Mouse (Mus musculus): ENCODE results near the gene Lrrc4.

Gene Lrrc4

DNA sequence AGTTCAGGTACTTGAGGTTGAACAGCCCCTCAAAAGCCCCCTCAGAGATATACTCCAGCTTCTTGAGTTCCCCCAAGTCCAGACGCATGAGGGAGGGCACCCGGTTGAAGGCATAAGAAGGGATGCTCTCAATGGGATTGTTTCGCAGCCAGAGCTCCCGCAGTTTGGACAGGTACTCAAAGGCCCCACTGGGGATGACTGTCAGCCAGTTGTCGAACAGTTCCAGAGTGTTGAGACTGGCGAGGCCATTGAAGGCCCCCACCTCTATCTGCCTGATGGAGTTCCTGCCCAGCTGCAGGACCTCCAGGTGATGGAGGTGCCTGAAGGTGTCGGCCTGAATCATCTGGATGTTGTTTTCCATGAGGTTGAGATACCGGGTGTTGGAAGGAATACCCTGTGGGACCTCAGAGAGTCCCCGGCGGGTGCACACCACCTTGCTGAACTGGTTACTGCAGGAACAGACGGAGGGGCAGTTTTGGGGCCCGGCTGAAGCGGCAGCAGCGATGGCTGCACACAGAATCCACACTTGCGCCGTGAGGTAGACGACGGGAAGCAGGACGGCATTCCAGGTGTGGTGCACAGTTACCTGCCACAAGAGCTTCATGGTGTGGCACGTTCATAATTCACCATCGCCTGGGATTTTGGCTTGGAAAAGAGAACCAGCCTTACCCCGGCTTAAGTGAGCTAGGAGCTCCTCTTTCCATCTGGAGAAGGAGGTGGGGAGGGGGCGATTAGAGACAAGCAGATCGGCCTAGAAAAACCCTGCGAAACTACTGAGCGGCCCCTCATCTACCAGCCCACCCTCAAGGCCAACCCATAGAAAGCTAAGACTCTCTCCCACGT lies at the start of gene Lrrc4:
Gene Lrrc4, minus strand, starts transcription at position 737 of the 843 bp plus-strand sequence.
- DNase-seq, result peak; percentile 58

DNA sequence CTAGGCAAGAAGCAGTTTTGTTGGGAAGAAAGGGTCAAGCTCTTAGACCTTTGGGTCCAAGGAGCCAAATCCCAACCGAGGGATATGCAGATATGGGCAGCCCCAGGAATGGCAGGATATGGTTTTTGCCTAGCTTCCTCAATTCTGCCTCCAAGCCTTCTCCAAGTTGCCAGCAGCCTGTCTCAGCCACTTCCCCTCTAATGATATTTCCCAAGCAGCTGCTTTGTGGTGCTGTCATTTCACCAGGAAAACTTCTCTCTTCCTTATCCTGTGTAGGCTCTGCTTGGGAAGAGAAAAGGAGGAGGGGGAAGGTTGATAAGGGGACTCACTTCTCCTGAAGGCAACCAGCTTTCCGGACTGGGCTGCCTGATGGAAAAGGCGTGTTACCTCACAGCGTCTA lies 49.4 kb upstream of the Lrrc4 start:
- DNase-seq, result no peak

DNA sequence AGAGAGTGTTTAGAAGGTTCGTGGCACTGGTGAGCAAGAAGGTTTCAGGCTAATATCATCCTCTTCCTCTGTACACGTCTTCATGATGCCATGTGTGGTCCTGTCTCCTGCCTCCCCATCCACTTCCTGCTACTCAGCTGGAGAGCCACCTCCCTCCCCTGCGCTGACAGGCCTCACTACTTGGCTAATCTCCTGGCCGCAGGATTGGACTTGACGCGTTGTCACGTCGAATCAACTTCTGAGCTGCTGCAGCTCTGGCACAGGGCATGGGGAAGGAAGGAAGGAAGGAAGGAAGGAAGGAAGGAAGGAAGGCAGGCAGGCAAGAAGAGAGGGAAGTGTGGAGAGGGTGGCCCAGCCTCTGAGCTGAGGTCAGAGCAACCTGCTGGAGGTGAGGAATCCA lies 47.8 kb upstream of the Lrrc4 start:
- no peak for DNase-seq

DNA sequence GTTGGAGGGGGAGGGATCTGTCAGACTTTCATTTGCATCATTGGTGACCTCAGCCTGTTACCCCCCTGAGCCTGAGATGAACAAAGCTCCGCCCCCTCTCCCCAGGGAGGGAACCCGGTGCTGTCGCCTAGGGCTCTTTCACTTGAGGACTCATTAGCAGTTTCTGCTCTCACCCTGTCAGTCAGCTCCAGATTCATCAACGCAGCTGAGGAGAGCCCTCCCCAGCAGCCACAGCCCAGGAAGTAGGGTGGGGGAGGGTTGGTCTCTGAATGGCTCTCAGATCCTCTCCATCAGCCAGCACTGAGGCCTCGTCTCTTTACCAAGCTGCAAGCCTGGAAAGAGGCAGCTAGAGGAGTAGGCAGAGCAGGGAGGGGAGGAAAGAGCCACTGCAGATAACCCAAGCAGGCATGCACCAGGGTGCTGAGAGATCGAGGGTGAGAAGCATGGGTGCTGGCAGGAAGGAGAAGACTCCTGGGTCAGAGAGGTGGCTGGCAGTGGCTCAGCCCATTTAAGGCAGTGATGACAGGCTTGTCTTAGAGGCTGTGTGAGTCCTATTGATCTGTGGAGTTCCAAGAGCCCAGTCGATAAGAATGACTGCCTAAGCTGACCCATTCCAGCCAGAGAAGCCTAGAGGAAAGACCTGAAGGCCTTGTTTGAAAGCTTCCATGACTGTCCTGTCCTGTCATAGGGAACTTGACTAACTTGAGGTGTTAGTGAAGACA lies 46.6 kb upstream of the Lrrc4 start:
- no peak for DNase-seq

DNA sequence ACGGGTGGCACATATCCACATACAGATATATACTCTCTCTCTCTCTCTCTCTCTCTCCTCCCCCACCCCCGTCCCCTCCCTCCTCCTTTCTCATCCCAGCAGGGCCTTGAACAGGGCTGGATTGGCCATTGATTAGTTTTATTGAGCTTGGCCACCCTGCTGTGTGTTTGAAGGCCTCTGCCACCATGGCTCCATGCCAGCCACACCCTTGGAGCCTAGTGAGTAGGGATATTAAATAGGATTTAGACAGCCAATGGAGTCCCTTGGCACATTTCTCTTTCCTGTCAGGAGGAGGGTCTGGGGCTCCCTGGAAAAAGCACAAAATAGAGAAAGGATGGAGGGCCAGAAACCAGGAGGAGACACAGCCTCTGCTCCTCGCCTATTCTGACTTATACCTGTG lies 44.9 kb upstream of the Lrrc4 start:
- DNase-seq, result no peak

DNA sequence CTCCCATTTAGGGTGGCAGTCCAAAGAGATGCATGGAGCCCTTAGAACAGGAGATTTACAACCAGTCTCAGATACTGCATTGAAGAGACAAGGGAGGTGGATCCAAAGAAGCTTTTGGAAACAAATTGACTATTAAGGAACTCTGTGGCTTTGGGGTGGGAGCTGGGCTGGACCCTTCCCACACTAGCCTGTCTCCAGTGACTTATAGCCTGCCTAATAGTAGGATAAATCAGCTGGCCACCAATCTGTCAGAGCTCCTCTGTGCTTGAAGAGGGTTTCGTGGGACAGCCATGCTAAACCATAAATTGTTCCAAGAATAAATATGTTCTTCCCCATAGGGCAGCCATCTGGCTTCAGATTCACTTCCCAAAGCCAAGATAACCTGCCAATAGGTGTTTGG lies 43.8 kb upstream of the Lrrc4 start:
- no peak for DNase-seq

DNA sequence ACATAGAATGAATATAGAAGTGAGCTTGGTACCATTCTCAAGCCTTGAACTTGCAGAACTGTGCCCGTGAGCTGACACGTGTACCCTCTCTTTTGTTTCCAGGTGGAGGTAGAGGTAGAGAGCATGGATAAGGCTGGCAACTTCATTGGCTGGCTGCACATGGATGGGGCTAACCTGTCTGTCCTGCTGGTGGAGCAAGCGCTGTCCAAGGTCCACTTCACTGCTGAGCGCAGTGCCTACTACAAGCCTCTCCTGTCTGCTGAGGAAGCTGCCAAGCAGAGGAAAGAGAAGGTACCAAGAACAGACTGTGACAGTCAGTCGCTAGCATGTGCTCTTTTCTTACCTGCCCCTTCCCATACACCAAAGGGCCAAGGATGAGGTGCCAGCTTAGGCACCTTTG lies 43.2 kb upstream of the Lrrc4 start:
- DNase-seq, result no peak

DNA sequence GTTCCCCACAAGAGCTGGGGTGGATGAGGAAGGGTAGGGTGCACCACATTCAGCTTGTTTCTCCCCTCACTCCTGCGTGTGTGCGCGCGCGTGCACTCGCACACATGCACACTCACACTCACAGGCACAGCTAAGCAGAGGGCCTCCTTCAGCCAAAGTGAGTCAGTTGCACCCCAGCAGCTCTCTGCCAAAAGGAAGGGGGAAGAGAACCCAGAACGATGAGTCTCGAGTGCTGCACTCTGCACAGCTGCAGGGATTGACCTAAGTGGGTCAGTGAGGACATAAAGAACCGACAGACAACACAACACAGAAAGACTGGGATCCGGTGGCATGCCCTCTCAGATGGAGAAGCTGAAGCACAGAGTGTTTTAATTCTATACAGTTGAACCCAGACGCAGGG lies 42.5 kb upstream of the Lrrc4 start:
- no peak for DNase-seq

DNA sequence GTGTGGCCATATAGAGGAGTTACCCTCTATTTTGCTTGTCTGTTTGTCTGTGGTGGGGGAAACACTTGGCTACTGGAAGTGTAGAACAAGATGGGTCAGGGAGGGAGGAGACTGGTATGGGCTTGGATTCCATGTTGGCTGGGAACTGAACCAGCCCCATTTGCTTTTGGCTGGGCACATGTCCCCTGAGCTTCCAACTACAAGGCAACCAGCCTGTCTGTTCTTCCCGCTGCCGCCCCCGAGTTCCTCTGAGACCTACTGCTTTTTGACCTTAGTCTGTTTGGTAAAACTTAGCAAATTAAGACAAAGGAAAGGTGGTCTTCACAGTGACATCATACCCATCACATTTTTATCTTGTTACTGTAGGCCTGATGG lies 40.9 kb upstream of the Lrrc4 start:
- no peak for DNase-seq

DNA sequence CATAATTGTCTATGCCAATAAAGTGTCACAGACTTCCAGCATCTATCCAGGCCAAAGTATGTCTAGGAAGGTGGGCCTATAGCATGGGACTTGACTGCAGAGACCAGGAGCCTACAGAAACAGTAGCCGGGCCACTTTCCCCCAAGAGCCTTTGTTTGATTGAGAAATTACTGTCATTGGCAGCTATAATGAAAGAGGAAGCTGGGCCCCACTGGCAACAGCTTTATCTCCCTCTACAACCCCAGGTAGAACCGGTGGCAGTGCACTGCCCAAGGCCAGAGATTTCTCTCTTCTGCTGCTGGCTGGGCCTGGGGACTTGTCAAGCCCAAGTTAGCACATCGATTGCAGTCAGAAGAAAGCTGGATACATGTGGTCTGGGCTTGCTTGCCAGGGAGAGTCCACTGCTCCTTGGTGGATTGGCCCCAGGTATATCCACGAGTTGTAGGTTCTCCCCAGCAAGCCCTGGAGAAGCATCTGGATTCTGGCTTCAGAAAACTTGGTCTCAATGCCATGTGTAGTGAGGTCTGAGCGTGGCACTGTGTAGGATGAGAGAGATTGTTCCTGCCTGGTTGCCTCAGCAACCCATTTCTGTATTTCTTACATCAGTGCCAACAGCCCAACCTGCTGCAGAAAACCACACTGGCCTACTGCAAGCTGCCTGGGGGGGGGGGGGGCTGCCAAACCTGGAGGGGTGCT lies 40.3 kb upstream of the Lrrc4 start:
- DNase-seq, result no peak

DNA sequence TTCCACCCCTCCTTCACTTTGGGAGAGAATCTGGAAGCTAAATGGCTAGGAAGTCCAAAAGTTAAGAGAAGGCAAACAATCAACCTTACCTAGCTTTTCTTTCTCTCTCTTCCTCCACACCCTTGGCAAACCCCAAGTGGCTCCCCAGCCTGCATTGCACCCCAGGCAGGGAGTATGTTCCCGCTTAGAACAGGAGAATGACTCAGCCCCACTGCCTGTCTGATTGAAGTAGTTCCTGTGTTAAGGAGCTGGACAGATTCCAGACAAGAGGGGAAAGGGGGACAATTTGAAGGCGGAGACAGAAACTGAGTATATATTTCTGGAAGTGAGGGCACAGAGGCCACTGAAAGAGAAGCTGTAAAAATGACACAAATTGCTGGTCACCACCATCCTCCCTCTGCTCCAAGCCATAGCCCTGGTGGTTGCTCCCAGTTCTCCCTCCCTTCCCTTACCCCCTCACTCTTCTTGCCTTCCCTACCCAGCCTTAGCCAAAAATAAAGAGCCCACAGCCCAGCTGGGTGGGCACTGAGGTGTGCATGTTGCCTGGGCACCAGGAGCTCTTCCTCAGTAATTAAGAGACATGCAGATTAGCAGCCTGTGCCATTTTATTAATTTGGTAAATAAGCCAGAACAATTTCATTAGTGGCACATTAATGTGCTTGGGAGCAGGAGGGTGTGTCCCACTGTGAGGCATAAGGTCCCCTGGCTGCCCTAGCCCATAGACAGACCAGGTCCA lies 36.1 kb upstream of the Lrrc4 start:
- DNase-seq, result no peak

DNA sequence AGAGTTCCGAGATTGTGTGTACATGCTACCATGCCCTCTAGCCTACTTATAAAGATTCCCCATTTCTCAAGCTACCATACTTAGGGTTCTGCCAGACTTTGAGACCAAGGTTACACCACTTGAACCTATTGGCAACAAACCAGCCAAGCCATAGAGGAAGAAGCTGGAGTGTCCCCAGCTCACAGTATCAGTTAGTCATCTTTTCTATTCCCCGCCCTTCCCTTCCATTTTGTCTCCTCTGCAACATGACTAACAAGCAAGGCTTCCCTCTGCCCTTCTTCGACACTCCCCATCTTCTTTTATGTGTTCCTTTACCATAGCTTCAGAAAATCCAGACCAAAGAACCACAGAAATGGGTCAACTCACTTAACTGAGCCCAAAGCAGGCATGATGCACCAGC lies 34.7 kb upstream of the Lrrc4 start:
- no peak for DNase-seq

DNA sequence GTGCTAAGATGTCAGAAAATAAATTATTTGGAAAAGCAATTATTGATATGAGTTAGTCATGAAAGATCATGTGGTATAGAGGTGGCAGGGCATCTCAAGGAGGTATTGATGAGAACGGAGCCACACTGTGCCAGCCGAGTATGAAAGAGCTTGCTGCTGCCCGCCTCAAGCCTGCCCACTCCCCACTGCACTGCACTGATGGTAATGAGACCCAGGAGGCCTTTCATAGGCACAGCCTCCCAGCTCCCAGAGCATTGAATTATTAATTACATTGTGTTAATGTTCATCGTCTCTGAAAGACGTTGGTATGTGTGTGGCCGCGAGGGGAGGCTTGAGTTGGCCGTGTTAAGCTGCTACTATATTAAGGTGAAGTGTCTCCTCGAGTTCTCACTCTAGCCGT lies 33.6 kb upstream of the Lrrc4 start:
- no peak for DNase-seq

DNA sequence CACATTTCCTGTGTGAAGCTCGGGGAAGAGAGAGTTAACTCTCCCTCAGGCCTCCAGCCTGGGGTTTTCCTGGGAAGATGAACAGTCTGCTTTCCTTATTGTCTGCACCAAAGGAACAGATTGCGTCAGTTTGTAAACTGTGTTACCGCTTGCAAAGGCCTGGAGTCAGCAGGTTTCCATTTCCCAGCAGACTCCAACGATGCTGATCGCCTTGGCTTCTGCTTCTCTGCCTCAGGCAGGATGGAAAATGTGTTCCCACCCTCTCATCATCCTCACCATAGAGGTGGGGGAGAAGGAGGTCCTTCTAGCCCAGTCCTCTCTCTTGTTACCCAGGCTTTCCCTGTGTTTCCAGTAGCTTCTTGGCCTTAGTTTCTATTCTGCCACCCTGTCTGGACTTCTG lies 33.1 kb upstream of the Lrrc4 start:
- DNase-seq, result peak; percentile 41

DNA sequence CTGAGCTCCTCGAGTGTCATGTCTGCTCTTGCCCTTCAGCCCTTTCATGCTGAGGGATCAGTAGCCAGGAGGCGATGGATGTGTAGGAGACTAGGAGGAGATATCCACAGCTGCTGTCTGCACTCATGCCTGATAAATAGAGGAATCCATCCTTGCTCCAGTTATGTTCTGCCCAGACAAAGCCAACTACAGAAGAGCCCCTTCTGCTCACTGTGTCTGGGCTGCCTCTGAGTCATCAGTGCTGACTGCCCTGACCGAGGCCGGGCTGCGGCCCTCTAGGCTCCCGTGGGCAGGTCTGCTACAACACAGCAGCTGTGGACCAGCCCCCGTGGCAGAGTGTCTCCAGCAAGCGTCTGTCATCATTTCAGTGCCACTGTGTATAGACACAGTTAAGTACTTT lies 30.8 kb upstream of the Lrrc4 start:
- no peak for DNase-seq

DNA sequence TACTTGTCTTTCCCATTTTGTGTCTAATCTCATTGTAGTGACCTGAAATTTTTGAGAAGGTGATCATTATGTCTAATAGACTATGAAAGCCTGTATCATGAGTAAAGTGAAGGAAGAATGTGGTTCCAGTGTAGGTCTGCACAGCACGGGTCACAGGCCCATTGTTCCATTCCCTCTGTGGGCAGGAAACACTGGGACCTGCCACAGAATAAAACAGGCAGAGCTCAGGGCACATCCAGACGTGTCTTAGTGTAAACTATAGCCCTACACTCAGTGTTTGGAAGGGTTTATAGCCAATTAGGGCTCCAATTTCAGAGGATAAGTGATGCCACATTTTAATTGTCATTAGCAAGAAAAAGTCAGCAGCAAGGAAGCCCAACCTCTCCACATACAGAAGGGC lies 29.4 kb upstream of the Lrrc4 start:
- no peak for DNase-seq

DNA sequence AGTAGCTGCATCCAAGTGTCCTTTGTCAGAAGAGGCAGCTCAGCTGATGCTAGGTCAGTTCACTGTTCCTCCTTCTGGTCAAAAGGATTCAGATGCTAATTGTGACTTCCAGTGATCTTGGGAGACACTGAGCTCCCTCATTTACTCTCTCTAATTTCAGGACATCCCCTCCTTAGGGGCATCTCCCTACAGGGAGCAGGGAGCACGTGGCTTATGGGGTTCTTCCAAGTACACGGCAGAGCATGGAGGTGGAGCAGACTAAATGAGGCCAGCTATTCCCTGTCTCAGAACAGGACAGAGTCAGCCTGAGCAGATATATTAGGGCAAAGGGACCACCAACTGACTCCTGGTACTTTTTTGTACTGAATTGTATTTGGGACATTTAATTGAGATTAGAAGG lies 28.9 kb upstream of the Lrrc4 start:
- no peak for DNase-seq

DNA sequence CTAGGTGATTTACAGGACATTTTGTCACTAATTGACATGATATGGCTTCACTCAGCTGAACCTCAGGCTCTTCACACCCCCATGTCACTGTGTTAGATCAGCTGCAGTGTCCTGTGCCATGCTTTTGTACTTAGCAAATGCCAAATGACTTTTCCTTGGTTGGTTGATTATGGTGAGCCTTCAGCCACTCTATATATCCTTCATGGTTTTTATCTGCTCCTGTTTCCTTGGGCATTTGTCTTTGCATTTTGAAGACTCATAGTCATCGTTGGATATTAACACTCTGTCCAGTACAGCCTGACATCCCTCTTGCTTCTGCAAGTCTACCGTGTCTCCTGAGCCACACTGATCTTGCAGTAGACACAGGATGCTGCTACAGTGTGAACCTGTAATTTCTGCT lies 27.5 kb upstream of the Lrrc4 start:
- DNase-seq, result no peak

DNA sequence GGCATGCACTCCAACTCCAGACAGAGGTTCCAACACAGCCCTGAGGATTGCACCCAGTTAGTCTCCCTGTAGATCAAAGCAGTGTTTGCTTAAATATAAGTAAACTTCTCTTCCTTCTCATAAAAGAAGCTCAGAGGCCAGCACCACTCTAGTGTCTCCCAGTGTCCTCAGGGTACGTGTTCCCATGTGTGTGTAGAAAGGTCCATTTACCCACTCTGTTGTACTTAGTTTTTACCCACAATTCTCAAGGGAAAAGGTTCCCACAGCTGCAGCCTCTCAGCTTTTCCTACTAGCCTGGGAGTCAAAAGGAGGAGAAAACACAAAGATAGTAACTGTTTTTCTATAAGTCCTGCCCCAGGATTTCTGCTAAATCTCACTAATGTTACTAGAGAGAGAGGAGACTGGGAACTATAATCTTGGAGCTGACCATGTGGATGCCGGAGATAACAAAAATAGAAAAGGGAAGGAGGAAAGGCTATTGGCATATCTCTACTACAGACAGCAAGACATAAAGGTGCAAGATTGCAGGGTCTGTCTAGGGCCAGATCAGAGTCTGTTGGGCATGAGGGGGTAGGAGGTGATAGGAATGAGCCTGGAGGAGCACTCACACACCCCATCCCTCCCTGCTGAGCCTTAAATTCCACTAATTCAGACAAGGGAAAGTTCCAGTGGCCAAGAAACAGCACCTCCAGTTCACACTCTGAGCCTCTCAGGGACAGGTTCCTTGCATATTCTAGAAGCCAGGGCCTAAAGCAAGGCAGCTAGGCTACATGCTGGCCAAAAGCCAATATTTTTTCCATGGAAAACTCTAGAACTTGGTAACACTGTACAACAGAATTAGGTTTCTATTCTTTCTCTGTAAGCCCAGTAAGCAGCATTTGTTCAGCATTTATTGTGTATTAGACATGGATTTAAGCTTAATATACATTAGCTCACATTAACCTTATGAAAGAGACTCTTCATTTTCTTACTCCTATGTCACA lies 25.9 kb upstream of the Lrrc4 start:
- no peak for DNase-seq

DNA sequence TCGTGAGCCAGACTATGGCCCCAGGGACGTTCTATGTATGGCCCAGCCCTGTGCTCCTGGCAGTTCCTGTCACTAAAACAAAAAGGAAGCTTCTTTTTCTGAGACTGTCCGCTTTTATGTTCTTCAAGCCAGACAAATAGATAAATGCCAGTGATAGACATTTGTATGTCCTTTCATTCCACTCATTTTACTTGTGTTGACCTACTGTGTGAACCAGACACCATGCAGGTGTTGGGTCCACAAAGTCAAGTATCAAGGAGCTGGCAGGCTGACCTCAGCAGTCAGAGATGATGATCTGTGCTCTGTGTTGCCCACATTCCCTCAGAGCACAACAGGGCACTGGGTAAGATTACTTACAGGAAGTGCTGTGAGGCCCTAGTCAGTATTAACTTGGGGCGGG lies 25.2 kb upstream of the Lrrc4 start:
- no peak for DNase-seq

DNA sequence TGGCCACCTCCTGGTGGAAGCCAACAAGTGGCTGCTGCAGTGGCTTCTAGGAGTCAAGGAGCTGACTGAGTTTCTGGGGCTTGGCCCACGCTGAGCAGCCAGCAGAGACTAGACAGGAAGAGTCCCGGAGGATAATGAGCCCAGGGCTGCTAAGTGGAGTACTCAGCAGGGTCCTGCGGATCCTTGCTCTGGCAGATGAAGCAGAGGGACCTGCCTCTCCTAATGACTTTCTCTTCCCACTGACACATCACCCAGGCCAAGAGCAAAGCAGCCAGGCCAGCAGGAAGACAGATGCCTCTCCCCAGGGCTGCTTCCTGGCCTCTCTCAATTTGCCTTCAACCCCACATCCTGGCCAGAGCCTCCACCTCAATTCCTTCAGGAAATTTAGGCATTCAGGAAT lies 23.9 kb upstream of the Lrrc4 start:
- peak; percentile 47 for DNase-seq

DNA sequence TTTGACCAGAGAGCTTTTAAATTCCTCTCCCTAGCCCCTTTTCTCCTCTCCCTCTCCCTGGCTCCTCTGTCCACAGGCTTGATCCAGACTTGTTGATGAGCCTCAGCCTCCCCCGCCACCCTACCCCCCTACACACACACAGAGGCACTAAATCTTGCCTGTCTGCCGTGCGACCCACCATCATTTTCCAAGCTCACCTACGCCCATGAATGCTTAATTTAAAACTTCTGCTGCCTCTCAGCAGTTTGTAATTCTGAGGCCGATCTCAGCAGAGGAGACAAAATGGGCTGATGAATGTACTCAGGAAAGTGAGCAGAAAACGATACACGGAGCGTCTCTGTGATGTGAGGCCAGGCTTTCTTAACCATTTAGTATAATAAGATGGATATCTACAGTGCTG lies 23.1 kb upstream of the Lrrc4 start:
- DNase-seq, result no peak

All from cerebellum, adult 9-10 months (tissue).